Mouse (Mus musculus): Measurements from ENCODE around the gene Tmem79.

The Tmem79 gene

DNA sequence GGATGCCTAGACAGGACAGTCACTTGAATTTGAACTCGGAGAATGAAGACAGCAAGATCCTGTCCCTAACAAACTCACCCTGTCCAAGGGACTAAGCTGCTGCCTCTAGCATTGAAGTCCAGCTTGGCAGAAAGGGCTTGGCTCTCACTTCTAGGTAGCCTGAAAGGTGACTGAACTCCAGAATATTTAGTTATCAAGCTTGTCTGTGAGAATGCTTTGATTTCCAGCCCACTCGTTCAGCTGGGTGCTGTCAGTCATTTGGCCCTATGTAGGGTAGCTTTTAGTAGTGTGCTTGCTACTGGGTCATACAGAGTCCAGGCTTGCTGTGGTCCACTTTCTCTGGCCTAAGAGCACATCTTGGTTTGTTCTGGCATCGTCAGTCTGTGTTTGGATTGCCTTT, 3.1 kb upstream of the Tmem79 start:
- TF ChIP-seq GATA4 (IDR thresholded peaks at IDR 0.05; ENCODE audit: insufficient replicate concordance, low read length) = no peak

- TF ChIP-seq GATA4 (IDR thresholded peaks at IDR 0.05; ENCODE audit: insufficient replicate concordance, low read length) = no peak
Observed at GRCm38 (mm10) chr3:88338316-88338715, 2.4 kb upstream of the Tmem79 start.

DNA sequence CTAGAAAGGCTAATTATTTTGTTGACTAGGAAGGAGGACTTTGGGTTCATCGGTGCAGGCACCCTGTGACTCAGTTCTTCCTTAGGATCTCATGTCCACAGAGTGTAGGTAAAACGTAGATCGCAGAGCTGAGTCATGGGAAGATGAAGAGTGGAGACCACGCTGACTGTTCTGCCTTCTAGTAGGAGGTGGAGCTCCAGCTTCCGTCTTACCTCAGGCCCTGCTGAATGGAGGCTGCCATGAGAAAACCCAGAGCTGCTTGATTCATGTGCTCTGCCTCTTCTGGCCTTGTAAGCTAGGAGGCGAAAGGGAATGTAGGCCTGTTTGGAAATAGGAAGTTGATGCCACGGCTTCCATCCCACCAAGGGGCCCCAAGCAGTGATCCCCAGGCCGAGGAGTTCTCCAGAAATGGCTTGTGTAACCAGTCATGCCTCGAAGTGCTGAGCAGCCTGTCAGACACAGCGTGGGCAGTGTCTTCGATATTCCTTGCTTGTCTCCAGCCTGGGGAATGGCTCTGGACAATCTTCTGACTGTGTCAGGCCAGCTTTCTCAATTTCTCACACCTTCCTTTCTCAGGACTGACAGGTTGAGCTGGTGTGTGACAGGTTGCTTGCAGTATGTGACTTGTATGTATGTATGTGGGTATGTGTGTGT, 1.5 kb upstream of the Tmem79 start:
- TF ChIP-seq GATA4 (IDR thresholded peaks at IDR 0.05; ENCODE audit: insufficient replicate concordance, low read length) = no peak

DNA sequence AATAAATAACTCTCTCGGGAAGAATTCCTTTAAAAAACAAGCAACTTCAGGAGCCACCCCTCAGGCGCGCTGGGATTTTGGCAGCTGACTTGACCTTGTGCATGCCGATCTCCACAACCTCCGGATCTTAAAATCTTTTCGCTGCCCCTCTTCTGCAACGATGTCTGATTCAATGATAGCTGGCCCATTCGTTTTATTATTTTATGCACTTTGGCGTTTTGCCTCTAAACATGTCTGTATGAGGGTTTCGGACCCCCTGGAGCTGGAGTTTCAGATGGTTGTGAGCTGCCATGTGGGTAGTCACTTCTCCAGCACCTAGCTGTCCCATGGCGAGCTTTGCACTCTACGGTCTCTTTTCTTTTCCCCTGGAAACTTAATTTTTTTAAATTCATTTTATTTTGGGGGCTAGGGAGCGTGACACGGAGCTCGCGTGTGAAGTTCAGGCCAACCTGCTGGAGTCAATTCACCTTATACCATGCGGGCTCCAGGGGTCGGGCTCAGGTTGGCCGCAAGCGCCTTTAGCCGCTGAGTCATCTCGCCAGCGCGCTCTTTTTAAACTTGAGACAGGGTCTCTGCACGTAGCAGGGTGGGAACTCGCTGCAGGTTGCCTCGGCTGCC, 403 bp downstream of the Tmem79 start:
- TF ChIP-seq GATA4 (IDR thresholded peaks at IDR 0.05; ENCODE audit: insufficient replicate concordance, low read length) = no peak

GRCm38 (mm10) chr3:88334902-88335435, 979 bp downstream of the Tmem79 start:
- TF ChIP-seq GATA4 (IDR thresholded peaks at IDR 0.05; ENCODE audit: insufficient replicate concordance, low read length) = no peak

- TF ChIP-seq GATA4 (IDR thresholded peaks at IDR 0.05; ENCODE audit: insufficient replicate concordance, low read length) = no peak
Observed at GRCm38 (mm10) chr3:88334029-88334658, 1.8 kb downstream of the Tmem79 start.

GRCm38 (mm10) chr3:88331282-88331681, 4.7 kb downstream of the Tmem79 start:
- no peak for TF ChIP-seq GATA4 (IDR thresholded peaks at IDR 0.05; ENCODE audit: insufficient replicate concordance, low read length)

GRCm38 (mm10) chr3:88328956-88329355, 7.0 kb downstream of the Tmem79 start:
- TF ChIP-seq GATA4 (IDR thresholded peaks at IDR 0.05; ENCODE audit: insufficient replicate concordance, low read length) = no peak

- no peak for TF ChIP-seq GATA4 (IDR thresholded peaks at IDR 0.05; ENCODE audit: insufficient replicate concordance, low read length)
Observed at GRCm38 (mm10) chr3:88324951-88325405, 11.0 kb downstream of the Tmem79 start, which contains the start of gene Glmp. TSS of gene Glmp (plus strand) at chr3:88325023.

DNA sequence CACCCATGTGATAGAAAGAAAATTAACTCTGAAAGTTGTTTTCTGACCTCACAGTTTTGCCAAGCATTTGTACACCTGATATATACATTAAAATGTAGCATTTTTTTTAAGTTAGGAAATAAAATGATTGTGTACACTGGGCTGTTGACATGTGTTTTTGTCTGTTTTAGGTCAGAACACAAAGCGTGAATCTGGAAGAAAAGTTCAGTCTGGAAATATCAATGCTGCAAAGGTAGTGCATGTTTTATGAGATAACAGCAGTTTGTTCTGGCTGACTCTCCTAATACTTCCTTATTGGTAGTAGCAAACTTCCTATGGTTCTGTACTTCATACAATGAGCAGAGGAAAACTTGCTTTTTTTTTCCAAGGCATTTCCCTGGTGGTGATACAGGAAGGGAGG, 36.8 kb downstream of the Tmem79 start:
- no peak for TF ChIP-seq GATA4 (IDR thresholded peaks at IDR 0.05; ENCODE audit: insufficient replicate concordance, low read length)

DNA sequence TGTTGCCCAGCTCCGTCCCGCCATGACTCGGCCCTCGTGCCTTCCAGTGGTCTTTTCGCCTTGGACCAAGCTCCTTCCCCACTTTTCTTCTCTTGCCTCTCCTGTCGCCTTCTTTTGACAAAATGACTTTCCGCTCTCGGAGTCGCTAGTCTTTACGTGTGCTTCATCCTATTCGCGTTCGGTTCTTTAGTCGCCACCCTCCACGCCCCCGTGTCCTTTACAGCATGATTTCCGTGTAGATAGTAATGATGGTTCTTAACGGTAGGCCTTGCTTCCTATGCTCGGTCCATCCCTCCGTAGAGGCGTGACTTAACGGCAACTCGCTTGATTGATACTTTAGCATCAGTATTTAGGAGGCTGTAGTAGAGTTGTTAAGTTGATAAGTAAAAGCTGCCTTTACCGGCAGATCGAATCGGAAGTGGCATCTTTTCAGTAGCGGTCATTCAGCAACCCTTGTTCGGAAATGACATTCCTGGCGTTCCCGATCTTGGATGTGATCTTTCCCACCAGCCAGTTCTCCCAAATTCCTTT, 38.6 kb downstream of the Tmem79 start:
- no peak for TF ChIP-seq GATA4 (IDR thresholded peaks at IDR 0.05; ENCODE audit: insufficient replicate concordance, low read length)

DNA sequence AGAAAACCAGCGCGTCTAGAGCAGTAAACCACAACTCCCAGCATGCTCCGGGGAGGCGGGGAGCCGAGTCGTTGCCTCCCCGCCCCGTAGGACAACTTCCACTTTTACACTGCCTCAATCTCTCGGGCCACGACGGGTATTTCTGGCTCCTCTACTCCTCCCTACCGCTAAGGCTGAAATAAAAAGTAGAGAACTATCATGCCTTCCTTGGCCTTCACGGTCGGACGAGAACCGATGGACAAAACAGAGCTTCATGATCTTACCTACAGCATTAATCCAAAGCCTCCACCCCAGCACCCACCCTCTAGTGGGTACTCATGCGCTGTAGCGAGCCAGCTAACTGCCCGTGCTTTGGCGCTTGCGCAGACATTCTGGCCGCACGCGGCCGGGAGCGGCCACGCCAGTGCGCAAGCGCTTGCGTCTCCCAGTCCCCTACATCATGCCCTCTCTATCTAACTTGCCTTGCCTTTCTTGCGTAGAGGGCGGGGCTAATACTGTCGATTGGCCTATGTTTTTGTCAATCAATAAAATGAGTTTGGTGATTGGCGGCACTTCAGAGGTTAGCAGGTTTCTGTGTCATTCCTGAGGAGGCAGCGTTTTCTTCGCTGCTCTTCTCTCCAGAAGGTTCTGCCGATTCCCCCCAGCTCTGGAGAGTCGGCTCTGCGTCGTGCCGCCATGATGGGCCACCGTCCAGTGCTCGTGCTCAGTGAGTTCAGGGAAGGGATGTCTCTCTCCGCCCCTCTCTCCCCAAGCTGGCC, 39.2 kb downstream of the Tmem79 start, which contains the start of the genes Tsacc and Cct3:
TSS of gene Tsacc (minus strand) at position 439 of the 758 bp plus-strand sequence.
TSS of gene Cct3 (plus strand) at position 556 of the 758 bp plus-strand sequence.
- TF ChIP-seq GATA4 (IDR thresholded peaks at IDR 0.05; ENCODE audit: insufficient replicate concordance, low read length) = no peak; the same call in 1 of the 2 replicates

GRCm38 (mm10) chr3:88296110-88296560, 39.8 kb downstream of the Tmem79 start:
- no peak for TF ChIP-seq GATA4 (IDR thresholded peaks at IDR 0.05; ENCODE audit: insufficient replicate concordance, low read length)

- TF ChIP-seq GATA4 (IDR thresholded peaks at IDR 0.05; ENCODE audit: insufficient replicate concordance, low read length) = no peak
Observed at GRCm38 (mm10) chr3:88291970-88292369, 44.0 kb downstream of the Tmem79 start.

DNA sequence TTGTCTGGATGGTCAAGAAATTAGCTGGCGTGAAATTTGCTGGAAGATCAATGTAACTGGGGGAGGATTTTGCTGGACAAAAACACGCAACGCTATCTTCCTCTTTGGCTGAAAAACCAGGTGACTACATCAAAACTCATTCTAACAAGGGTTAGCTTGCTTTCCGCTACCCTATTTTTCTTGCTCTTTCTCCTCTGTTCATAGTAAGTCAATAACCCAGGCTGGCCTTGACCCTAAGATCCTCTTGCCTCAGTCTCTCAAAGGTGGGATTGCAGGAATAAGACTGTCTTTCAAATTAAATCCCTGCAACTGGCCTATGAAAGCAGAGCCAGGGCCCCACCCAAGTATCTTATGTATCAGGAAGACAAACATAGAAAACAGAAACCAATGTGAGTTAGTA, 48.8 kb downstream of the Tmem79 start, which contains the start of gene Gm38392:
TSS of gene Gm38392 (minus strand) at position 101 of the 400 bp plus-strand sequence.
- TF ChIP-seq GATA4 (IDR thresholded peaks at IDR 0.05; ENCODE audit: insufficient replicate concordance, low read length) = no peak

Measured in liver, adult (tissue).